Mouse (Mus musculus) liver, embryonic 14 days (tissue): ENCODE measurements around the gene Olfr1126. TPM values are rescaled to one million over a fixed set of nuclear protein-coding genes. Genes with fewer than 3 reads are reported as not detected.

Experiments used
- polyA plus RNA-seq: library from polyadenylated mRNA; depleted of rRNA; stranded (reverse); fragments of >200 nt; gene quantifications from 2 replicates; pipeline ENCODE4 v1.2.3, GENCODE M21; 2012; rRNA removed

Olfr1126 gene
- polyA plus RNA-seq: not detected in 2 replicates

DNA sequence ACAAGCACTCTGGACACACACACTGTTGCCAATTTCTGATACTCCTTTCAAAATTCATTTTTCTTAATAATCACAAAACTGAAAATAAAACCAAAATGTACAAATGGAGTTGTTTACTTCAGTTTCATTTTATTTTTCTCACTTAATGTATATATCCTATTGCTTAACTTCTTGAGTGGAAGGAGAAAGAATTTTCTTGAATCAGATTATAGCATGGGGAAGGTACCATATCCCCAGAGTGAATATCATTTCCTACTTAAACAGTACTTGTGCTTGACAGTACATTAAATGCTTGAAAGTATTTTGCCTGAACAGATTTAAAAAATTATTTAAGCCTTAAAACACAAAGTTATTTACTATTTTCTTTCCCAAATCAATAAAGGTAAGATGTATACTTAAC is at the start of gene Olfr1126:
TSS of gene Olfr1126 (plus strand) at position 301 of the 400 bp plus-strand sequence.

DNA sequence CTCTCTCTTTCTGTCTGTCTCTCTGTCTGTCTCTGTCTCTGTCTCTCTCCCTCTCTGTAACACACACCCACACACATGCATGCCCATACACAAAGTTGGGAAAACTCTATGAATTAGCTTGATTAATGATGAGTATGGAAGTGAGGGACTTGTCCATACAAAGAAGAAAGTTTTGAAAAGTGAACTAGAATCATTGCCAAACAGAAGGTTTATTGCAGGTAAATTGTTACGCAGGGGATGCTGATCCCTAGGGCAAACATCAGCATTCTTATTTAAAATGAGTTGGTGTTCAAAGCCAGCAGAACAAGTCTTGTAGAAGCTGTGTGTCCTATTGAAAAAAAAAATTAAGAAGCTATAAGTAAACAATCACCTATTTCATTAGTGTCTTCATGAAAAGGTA is 37.4 kb upstream of the Olfr1126 start, which contains the start of gene Olfr1123:
TSS of gene Olfr1123 (plus strand) at position 301 of the 400 bp plus-strand sequence.

DNA sequence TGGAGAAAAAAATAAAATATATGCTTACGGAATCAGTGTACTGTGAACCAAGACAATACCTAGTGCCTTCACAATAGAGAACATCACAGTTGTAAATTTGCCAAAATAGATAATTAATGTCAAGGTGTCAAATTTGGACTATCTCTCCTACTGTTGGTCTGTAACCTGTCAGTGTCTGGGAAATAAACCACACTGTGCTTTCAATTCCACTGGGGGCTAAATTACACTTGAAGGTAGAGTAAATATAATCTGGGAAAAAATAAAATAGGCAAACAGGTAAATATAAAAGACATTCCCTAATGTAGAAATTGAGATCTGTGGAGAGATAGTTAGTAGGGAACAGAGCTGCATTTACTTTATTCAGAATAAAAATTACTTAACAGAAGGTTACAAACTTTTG is 23.8 kb upstream of the Olfr1126 start, which contains the start of gene Olfr1124:
TSS of gene Olfr1124 (plus strand) at position 301 of the 400 bp plus-strand sequence.

GRCm38 (mm10) chr2:87496993-87497392 is 43.2 kb downstream of the Olfr1126 start, which contains the start of gene Pramel7:
Gene Pramel7 (minus strand): TSS chr2:87497093.

GRCm38 (mm10) chr2:87506265-87506664 is 52.5 kb downstream of the Olfr1126 start, which contains the start of gene Pramel6:
Gene Pramel6 (plus strand): TSS chr2:87506565.

Other genes with a start within 250 kb of the Olfr1126 start
- not detected in 2 replicates for gene Olfr1113, start 245.0 kb upstream of the Olfr1126 start, polyA plus RNA-seq
- not detected in 2 replicates for gene Olfr1115, start 205.9 kb upstream of the Olfr1126 start, polyA plus RNA-seq
- not detected in 2 replicates for gene Olfr1116, start 186.4 kb upstream of the Olfr1126 start, polyA plus RNA-seq
- gene Olfr1118, start 146.4 kb upstream of the Olfr1126 start, polyA plus RNA-seq: not detected in 2 replicates
- not detected in 2 replicates for gene Olfr1120, start 99.1 kb upstream of the Olfr1126 start, polyA plus RNA-seq
- not detected in 2 replicates for gene Olfr1121, start 84.1 kb upstream of the Olfr1126 start, polyA plus RNA-seq
- gene Olfr1122, start 68.1 kb upstream of the Olfr1126 start, polyA plus RNA-seq: not detected in 2 replicates
- not detected in 2 replicates for gene Olfr1123, start 37.3 kb upstream of the Olfr1126 start, polyA plus RNA-seq
- gene Olfr1124, start 23.7 kb upstream of the Olfr1126 start, polyA plus RNA-seq: not detected in 2 replicates
- gene Pramel7, start 43.1 kb downstream of the Olfr1126 start, polyA plus RNA-seq: not detected in 2 replicates
- gene Pramel6, start 52.6 kb downstream of the Olfr1126 start, polyA plus RNA-seq: not detected in 2 replicates
- gene Olfr153, start 77.8 kb downstream of the Olfr1126 start, polyA plus RNA-seq: not detected in 2 replicates
- gene Olfr1128, start 91.6 kb downstream of the Olfr1126 start, polyA plus RNA-seq: not detected in 2 replicates
- gene Olfr1129, start 119.9 kb downstream of the Olfr1126 start, polyA plus RNA-seq: not detected in 2 replicates
- gene Olfr1130, start 152.2 kb downstream of the Olfr1126 start, polyA plus RNA-seq: not detected in 2 replicates
- gene Olfr1131, start 173.1 kb downstream of the Olfr1126 start, polyA plus RNA-seq: not detected in 2 replicates
- gene Olfr1132, start 183.6 kb downstream of the Olfr1126 start, polyA plus RNA-seq: not detected in 2 replicates
- not detected in 2 replicates for gene Olfr1133, start 193.4 kb downstream of the Olfr1126 start, polyA plus RNA-seq
- gene Olfr1134, start 204.5 kb downstream of the Olfr1126 start, polyA plus RNA-seq: not detected in 2 replicates
- not detected in 2 replicates for gene Olfr1135, start 219.7 kb downstream of the Olfr1126 start, polyA plus RNA-seq
- gene Olfr1136, start 240.0 kb downstream of the Olfr1126 start, polyA plus RNA-seq: not detected in 2 replicates